Comparison of ENCODE assay signal across 12 mouse cellular contexts in genomic region chr13:95533640-95534039, GRCm38 (mm10). TPM values are rescaled to one million over a fixed set of nuclear protein-coding genes. Genes with fewer than 3 reads are reported as not detected.
DNase-seq lines count a peak whose midpoint lies in the region; ATAC-seq and TF ChIP-seq lines count a peak whose summit lies in the region.
"Had no signal": no experiment of that assay in that cellular context is flagged by ENCODE, and none has a peak within 500 bp of the region (broad histone marks: within the 10 kb centered on the region; RNA-seq: fewer than 3 reads in every experiment).

No protein-coding gene starts in this region.

- WGBS in heart, embryonic 11.5 days (ENCODE audit: insufficient replicate concordance) = 22% methylated on average over 8 of the region's 8 CpGs
- 26% methylated on average over 8 of the region's 8 CpGs for WGBS in forebrain, embryonic 16.5 days
- 16% methylated on average over 8 of the region's 8 CpGs for WGBS in midbrain, embryonic 11.5 days

- peaks cover 21% of the 10 kb centered on the region for H3K4me1 ChIP-seq in heart, embryonic 11.5 days (ENCODE audit: control insufficient read depth, insufficient read depth, low read length)
- H3K4me1 ChIP-seq in ES-Bruce4 (ENCODE audit: control insufficient read depth, insufficient read depth, low read length) = peaks cover 11% of the 10 kb centered on the region
- peaks cover 21% of the 10 kb centered on the region for H3K4me1 ChIP-seq in forebrain, embryonic 16.5 days (replicated peaks; ENCODE audit: control insufficient read depth, insufficient read depth, low read length)
- peaks cover 34% of the 10 kb centered on the region for H3K4me1 ChIP-seq in midbrain, embryonic 11.5 days (ENCODE audit: control insufficient read depth, insufficient read depth, low read length)

- no peak overlapping the region for H3K9ac ChIP-seq in heart, embryonic 11.5 days (ENCODE audit: low read depth, low read length)
- peak overlapping the region; percentile 38 for H3K9ac ChIP-seq in ES-Bruce4 (ENCODE audit: low read depth, poor library complexity, severe bottlenecking)
- H3K9ac ChIP-seq in forebrain, embryonic 16.5 days (replicated peaks; ENCODE audit: low read depth, low read length) = no peak overlapping the region
- peak overlapping the region; percentile 48; the same call in 1 of the 2 replicates for H3K9ac ChIP-seq in midbrain, embryonic 11.5 days (ENCODE audit: low read length)

- no peak for ATAC-seq in heart, embryonic 11.5 days (replicated peaks; ENCODE audit: insufficient number of reproducible peaks, low FRiP score, low TSS enrichment)
- ATAC-seq in forebrain, embryonic 16.5 days = peak; percentile 27; the same call in 1 of the 2 replicates
- peak; percentile 54 for ATAC-seq in midbrain, embryonic 11.5 days (ENCODE audit: low FRiP score)

- peak overlapping the region; percentile 58; the same call in 1 of the 2 replicates for H3K4me2 ChIP-seq in heart, embryonic 11.5 days
- no peak overlapping the region for H3K4me2 ChIP-seq in forebrain, embryonic 16.5 days (ENCODE audit: low read length)
- H3K4me2 ChIP-seq in midbrain, embryonic 11.5 days = no peak overlapping the region

- TF ChIP-seq EP300 in ES-Bruce4 (IDR thresholded peaks at IDR 0.05; ENCODE audit: insufficient read depth, low read depth, low read length) = peak; percentile 69; the same call in 1 of the 2 replicates

- no peak overlapping the region for H3K4me3 ChIP-seq in heart, embryonic 11.5 days (ENCODE audit: low read depth, low read length)
- H3K4me3 ChIP-seq in ES-Bruce4 (ENCODE audit: low read depth, low read length) = peak overlapping the region; percentile 50
- no peak overlapping the region for H3K4me3 ChIP-seq in forebrain, embryonic 16.5 days (replicated peaks; ENCODE audit: low read length)
- no peak overlapping the region for H3K4me3 ChIP-seq in midbrain, embryonic 11.5 days (ENCODE audit: low read depth, low read length)

- no peak for DNase-seq in heart, adult 8-10 months (ENCODE audit: low spot score)
- DNase-seq in midbrain, embryonic 11.5 days (ENCODE audit: low spot score, missing footprints) = peak; percentile 91
- no peak for DNase-seq in cerebellum, adult 18-20 months
- no peak for DNase-seq in lung, postnatal 36 days
- no peak for DNase-seq in thymus, postnatal 0 days (ENCODE audit: low spot score)
- DNase-seq: cerebellum, adult 11 months; heart, postnatal 14 days; lung, postnatal 4 days had no signal

- H3K27ac ChIP-seq in heart, embryonic 11.5 days (ENCODE audit: low read depth, low read length) = no peak overlapping the region
- H3K27ac ChIP-seq in ES-Bruce4 (ENCODE audit: insufficient read depth, low read length) = peak overlapping the region; percentile 96
- no peak overlapping the region for H3K27ac ChIP-seq in forebrain, embryonic 16.5 days (ENCODE audit: low read length)
- H3K27ac ChIP-seq in midbrain, embryonic 11.5 days (ENCODE audit: low read depth, low read length) = peak overlapping the region; percentile 59; the same call in 1 of the 2 replicates

- no peaks in the 10 kb centered on the region for H3K27me3 ChIP-seq in heart, embryonic 11.5 days (ENCODE audit: control insufficient read depth, insufficient read depth, low read length)
- no peaks in the 10 kb centered on the region for H3K27me3 ChIP-seq in ES-Bruce4 (ENCODE audit: control insufficient read depth, insufficient read depth, low read length, poor library complexity, severe bottlenecking)
- H3K27me3 ChIP-seq in forebrain, embryonic 16.5 days (replicated peaks; ENCODE audit: control insufficient read depth, insufficient read depth, low read length) = no peaks in the 10 kb centered on the region
- H3K27me3 ChIP-seq in midbrain, embryonic 11.5 days (ENCODE audit: control insufficient read depth, insufficient read depth, low read length) = no peaks in the 10 kb centered on the region

- no peaks in the 10 kb centered on the region for H3K36me3 ChIP-seq in heart, embryonic 11.5 days (ENCODE audit: control insufficient read depth, insufficient read depth, low read length)
- H3K36me3 ChIP-seq in ES-Bruce4 (ENCODE audit: control insufficient read depth, insufficient read depth, low read length, poor library complexity, severe bottlenecking) = no peaks in the 10 kb centered on the region
- H3K36me3 ChIP-seq in forebrain, embryonic 16.5 days (ENCODE audit: control insufficient read depth, insufficient read depth) = no peaks in the 10 kb centered on the region
- H3K36me3 ChIP-seq in midbrain, embryonic 11.5 days (ENCODE audit: control insufficient read depth, insufficient read depth, low read length) = no peaks in the 10 kb centered on the region

- no peak for TF ChIP-seq POLR2A in ES-Bruce4 (IDR thresholded peaks at IDR 0.05; ENCODE audit: insufficient read depth, low read length)

- no peaks in the 10 kb centered on the region for H3K9me3 ChIP-seq in heart, embryonic 11.5 days (replicated peaks; ENCODE audit: control insufficient read depth, low read length)
- H3K9me3 ChIP-seq in ES-Bruce4 (replicated peaks; ENCODE audit: control insufficient read depth, insufficient read depth, low read length, poor library complexity, severe bottlenecking) = no peaks in the 10 kb centered on the region
- H3K9me3 ChIP-seq in forebrain, embryonic 16.5 days (ENCODE audit: control insufficient read depth, low read length) = no peaks in the 10 kb centered on the region
- H3K9me3 ChIP-seq in midbrain, embryonic 11.5 days (ENCODE audit: control insufficient read depth, low read length) = no peaks in the 10 kb centered on the region

- no peak for TF ChIP-seq CTCF in ES-Bruce4 (IDR thresholded peaks at IDR 0.05; ENCODE audit: low read depth, low read length)

RNA-seq across cellular contexts. Expression of gene F2rl1, which starts 8.6 kb away (rescaled TPM):
- polyA plus RNA-seq in heart, embryonic 11.5 days (2014; fragmentation: Nextera tagmentation; extraction: Ambion mirVana) = 0.20 TPM in 1 of 2 replicates, not detected in the other
- total RNA-seq in heart, adult 8-10 months (2022) = under 1 TPM; 0.31 to 0.72 (median 0.66) TPM
- 59.0 and 65.2 TPM in 2 replicates for polyA plus RNA-seq in ES-Bruce4 (2011; ENCODE audit: insufficient read depth, insufficient read length, low read depth, missing spikeins)
- polyA plus RNA-seq in forebrain, embryonic 16.5 days (2015; fragmentation: Nextera tagmentation; extraction: Ambion mirVana) = 0.11 TPM in 1 of 2 replicates, not detected in the other
- polyA plus RNA-seq in midbrain, embryonic 11.5 days (2014; fragmentation: Nextera tagmentation; extraction: Ambion mirVana) = 0.23 and 0.49 TPM in 2 replicates
- 1.8 TPM in 2 replicates for polyA plus RNA-seq in thymus, postnatal 0 days (2015; fragmentation: Nextera tagmentation; extraction: Ambion mirVana)

RNA-seq across cellular contexts. Expression of gene S100z, which starts 55.1 kb away (rescaled TPM):
- polyA plus RNA-seq in heart, embryonic 11.5 days (2014; fragmentation: Nextera tagmentation; extraction: Ambion mirVana) = not detected in 2 replicates
- not detected for total RNA-seq in heart, adult 8-10 months (2022)
- not detected in 2 replicates for polyA plus RNA-seq in ES-Bruce4 (2011; ENCODE audit: insufficient read depth, insufficient read length, low read depth, missing spikeins)
- not detected in 2 replicates for polyA plus RNA-seq in forebrain, embryonic 16.5 days (2015; fragmentation: Nextera tagmentation; extraction: Ambion mirVana)
- not detected in 2 replicates for polyA plus RNA-seq in midbrain, embryonic 11.5 days (2014; fragmentation: Nextera tagmentation; extraction: Ambion mirVana)
- polyA plus RNA-seq in thymus, postnatal 0 days (2015; fragmentation: Nextera tagmentation; extraction: Ambion mirVana) = 0.89 and 1.4 TPM in 2 replicates
- total RNA-seq: heart, postnatal 14 days; layer of hippocampus, postnatal 10 days had no signal

Comparison
In these comparisons a context has a peak if more than half of its experiments do, and no peak if none do; other contexts are left out.
1. H3K27ac ChIP-seq: peak in ES-Bruce4 (single experiment) and midbrain, embryonic 11.5 days (single experiment); none in heart, embryonic 11.5 days (single experiment) and forebrain, embryonic 16.5 days (single experiment).
2. H3K9ac ChIP-seq: peak in ES-Bruce4 (single experiment) and midbrain, embryonic 11.5 days (single experiment); none in heart, embryonic 11.5 days (single experiment) and forebrain, embryonic 16.5 days (single experiment).
3. RNA of gene F2rl1, which starts 8.6 kb away (polyA plus RNA-seq): 59.0 to 65.2 TPM in ES-Bruce4; 1.8 TPM in thymus, postnatal 0 days, 0.23 to 0.49 TPM in midbrain, embryonic 11.5 days, 0.20 TPM in heart, embryonic 11.5 days and 0.11 TPM in forebrain, embryonic 16.5 days; every median in the first group is over 10 times any median in the second.